Mouse (Mus musculus) ES-E14 (cell line): ENCODE measurements around the gene AB124611.

Experiments used
- CHD2 ChIP-seq: IDR thresholded peaks from 2 replicates; pipeline ENCODE4 v1.6.1; 2014; ENCODE audit warnings: mild to moderate bottlenecking, low read depth, low read length, inconsistent platforms
- HCFC1 ChIP-seq: IDR thresholded peaks from 2 replicates; pipeline ENCODE4 v1.6.1; 2012; ENCODE audit warnings: low read length, inconsistent platforms, borderline replicate concordance; ENCODE audit not compliant: insufficient read depth
- ZC3H11A ChIP-seq: IDR thresholded peaks from 2 replicates; pipeline ENCODE4 v1.6.1; 2012; ENCODE audit warnings: low read depth, mild to moderate bottlenecking, inconsistent platforms, low read length, borderline replicate concordance
- ZNF384 ChIP-seq: IDR thresholded peaks from 2 replicates; pipeline ENCODE4 v1.6.1; 2012; ENCODE audit warnings: low read depth, low read length, inconsistent platforms

- TF ChIP-seq CHD2: no peak
- no peak for TF ChIP-seq HCFC1
- TF ChIP-seq ZC3H11A: no peak
- TF ChIP-seq ZNF384: no peak
These were observed 20.8 kb downstream of the AB124611 start, which contains the start of gene Carm1 for GRCm38 (mm10) chr9:21546789-21547074.
